Mouse (Mus musculus) E14TG2a.4 (cell line): ENCODE measurements at regions not wholly inside any gene's neighbourhood (a gene's known extent, or its start where the extent isn't known, plus 50 kb on each side); places are given as distances from the start of the nearest gene placed in this dataset.

ENCODE experiments used
- CTCF ChIP-seq: conservative IDR thresholded peaks from 2 replicates; pipeline ENCODE4 v1.5.1; 2014; ENCODE audit warnings: low read length
- NANOG ChIP-seq: IDR thresholded peaks from 2 replicates; pipeline ENCODE4 v1.6.1; 2014; ENCODE audit warnings: borderline replicate concordance, low read length, mixed read lengths

DNA sequence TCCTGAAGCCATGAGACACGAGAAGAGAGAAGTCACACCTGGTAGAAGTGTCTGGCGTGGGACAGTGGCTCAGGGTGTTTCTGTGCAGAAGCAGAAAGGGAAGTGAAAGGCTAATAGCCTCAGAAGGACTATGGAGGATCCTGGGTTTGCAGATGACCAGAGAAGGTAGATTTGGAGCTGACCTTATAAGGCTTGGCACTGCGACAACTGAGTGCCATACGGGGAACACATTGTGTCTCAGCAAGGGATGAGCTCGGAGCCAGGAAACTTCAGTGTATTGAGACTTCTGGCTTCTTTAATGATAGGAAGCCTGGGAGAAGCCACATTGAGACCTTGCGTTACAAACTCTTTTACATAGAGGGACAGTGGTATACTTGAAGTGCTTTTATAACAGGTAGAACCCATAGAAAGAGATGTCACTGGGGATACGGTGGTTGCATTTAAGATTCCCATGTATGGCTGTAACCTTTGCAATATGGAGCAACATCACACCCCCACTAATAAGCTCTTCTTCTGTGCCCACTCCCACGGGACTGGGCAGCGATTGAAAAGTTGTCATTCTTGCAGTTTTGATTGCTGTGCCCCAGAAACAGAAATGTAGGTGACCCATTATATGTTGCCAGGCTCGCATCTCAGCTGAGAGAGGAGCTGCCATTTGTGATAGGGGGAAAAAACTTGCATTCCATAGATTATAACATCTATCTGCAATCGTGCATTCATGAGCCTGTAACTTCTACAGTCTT lies 61.8 kb upstream of the Dync1i1 start:
- no peak for TF ChIP-seq CTCF
- TF ChIP-seq NANOG = no peak
